Mouse (Mus musculus): Measurements from ENCODE around the gene Vip. TPM values are rescaled to one million over a fixed set of nuclear protein-coding genes. Genes with fewer than 3 reads are reported as not detected.

The Vip gene
- polyA plus RNA-seq, 1 experiment from 2014 or later: 29.3 TPM

- H3K9ac ChIP-seq (ENCODE audit: low read length): no peak overlapping the region
- no peaks in the 10 kb centered on the region for H3K36me3 ChIP-seq (ENCODE audit: control insufficient read depth, insufficient read depth, low read length)
- H3K9me3 ChIP-seq (replicated peaks; ENCODE audit: control insufficient read depth, low read length): no peaks in the 10 kb centered on the region
- WGBS: 74% methylated on average over 13 of the region's 13 CpGs
- H3K4me1 ChIP-seq (ENCODE audit: control insufficient read depth, insufficient read depth, low read length): no peaks in the 10 kb centered on the region
- H3K4me2 ChIP-seq (ENCODE audit: low read depth, low read length): no peak overlapping the region
- H3K27me3 ChIP-seq (ENCODE audit: control insufficient read depth, insufficient read depth, low read length): no peaks in the 10 kb centered on the region
- no peak overlapping the region for H3K27ac ChIP-seq (ENCODE audit: low read length)
- no peak overlapping the region for H3K4me3 ChIP-seq (replicated peaks; ENCODE audit: low read length)
- no peak for ATAC-seq (ENCODE audit: insufficient read depth, low FRiP score)
Measured at GRCm38 (mm10) chr10:5615186-5616040, 23.6 kb upstream of the Vip start.

GRCm38 (mm10) chr10:5626268-5626667 is 12.8 kb upstream of the Vip start:
- H3K27ac ChIP-seq (ENCODE audit: low read length): no peak overlapping the region
- no peak overlapping the region for H3K4me3 ChIP-seq (replicated peaks; ENCODE audit: low read length)
- no peaks in the 10 kb centered on the region for H3K4me1 ChIP-seq (ENCODE audit: control insufficient read depth, insufficient read depth, low read length)
- no peak for ATAC-seq (ENCODE audit: insufficient read depth, low FRiP score)
- no peaks in the 10 kb centered on the region for H3K9me3 ChIP-seq (replicated peaks; ENCODE audit: control insufficient read depth, low read length)
- WGBS: 75% methylated on average over 5 of the region's 5 CpGs
- no peak overlapping the region for H3K4me2 ChIP-seq (ENCODE audit: low read depth, low read length)
- no peaks in the 10 kb centered on the region for H3K36me3 ChIP-seq (ENCODE audit: control insufficient read depth, insufficient read depth, low read length)
- no peaks in the 10 kb centered on the region for H3K27me3 ChIP-seq (ENCODE audit: control insufficient read depth, insufficient read depth, low read length)
- no peak overlapping the region for H3K9ac ChIP-seq (ENCODE audit: low read length)

DNA sequence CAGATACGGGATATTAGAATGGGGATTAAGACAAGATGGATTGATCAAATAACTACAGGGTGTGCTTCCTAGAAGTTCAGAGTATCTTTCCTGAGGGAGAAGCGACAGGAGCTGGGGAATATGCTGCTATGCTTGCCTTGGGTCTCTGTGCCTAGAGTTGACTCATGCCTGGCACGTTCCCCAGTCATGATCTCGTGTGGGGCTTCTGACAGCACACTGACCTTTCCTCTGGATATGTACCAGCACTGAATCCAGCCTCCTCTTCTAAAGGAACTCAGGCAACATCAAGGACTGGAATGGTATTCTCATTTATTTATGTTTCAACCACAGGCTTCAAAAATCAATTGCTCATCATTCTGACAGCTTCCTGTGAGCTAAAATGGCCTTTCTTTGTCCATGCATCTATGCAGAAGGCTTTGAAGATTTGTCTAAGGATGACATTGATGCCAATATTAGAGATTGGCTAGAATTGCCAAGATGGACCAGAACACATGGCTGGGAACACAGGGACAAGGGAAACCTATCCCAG is 5.3 kb upstream of the Vip start:
- no peak for ATAC-seq (ENCODE audit: insufficient read depth, low FRiP score)
- Histone ChIP-seq H3K27ac (ENCODE audit: low read length) (no peak overlapping the region), H3K27me3 (ENCODE audit: control insufficient read depth, insufficient read depth, low read length) (no peaks in the 10 kb centered on the region), H3K9me3 (replicated peaks; ENCODE audit: control insufficient read depth, low read length) (no peaks in the 10 kb centered on the region), H3K4me2 (ENCODE audit: low read depth, low read length) (no peak overlapping the region), H3K4me3 (replicated peaks; ENCODE audit: low read length) (no peak overlapping the region), H3K36me3 (ENCODE audit: control insufficient read depth, insufficient read depth, low read length) (no peaks in the 10 kb centered on the region), H3K9ac (ENCODE audit: low read length) (no peak overlapping the region), H3K4me1 (ENCODE audit: control insufficient read depth, insufficient read depth, low read length) (no peaks in the 10 kb centered on the region)
- 72% methylated on average over 4 of the region's 4 CpGs for WGBS

DNA sequence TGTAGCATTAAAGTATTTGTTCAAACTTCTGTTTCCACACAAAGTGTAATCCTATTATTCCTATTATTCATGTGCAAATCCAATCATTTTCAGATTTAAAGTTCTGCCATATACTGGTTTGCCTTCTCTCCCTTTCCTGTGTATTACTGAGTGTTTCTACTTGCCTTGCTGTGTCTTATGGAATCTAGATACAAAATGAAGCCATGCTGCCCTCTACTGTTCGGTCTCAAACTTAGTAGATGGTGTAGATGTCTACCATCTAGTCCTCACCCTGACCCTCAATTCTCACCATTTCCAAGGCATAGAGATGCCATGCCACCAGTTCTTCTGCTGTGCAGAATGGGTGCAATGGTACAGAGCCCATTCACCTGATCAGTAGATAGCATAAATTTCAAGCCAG is 4.7 kb upstream of the Vip start:
- ATAC-seq (ENCODE audit: insufficient read depth, low FRiP score): no peak
- WGBS: 28% methylated on average over 1 of the region's 1 CpGs
- no peaks in the 10 kb centered on the region for H3K36me3 ChIP-seq (ENCODE audit: control insufficient read depth, insufficient read depth, low read length)

DNA sequence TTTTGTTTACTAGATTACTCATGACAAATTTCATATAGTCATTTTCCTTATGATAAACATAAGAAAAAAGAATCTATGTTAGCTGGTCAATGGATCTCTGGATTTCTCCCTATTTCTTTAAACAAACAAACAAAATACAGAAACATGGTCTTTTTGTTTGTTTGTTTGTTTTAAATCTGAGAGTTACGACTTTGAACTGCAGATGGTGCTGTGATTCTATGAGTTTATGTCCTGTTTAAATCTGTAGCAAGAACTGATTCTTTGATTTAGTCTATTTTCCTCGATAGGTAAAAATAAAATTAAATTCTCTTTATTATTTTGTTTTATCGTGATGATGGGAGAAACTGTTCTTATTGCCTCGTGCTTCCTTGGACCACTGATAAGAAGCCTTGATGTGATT is 1.7 kb upstream of the Vip start:
- 72% methylated on average over 4 of the region's 4 CpGs for WGBS
- no peak overlapping the region for H3K9ac ChIP-seq (ENCODE audit: low read length)
- H3K36me3 ChIP-seq (ENCODE audit: control insufficient read depth, insufficient read depth, low read length): no peaks in the 10 kb centered on the region
- H3K4me3 ChIP-seq (replicated peaks; ENCODE audit: low read length): no peak overlapping the region
- no peaks in the 10 kb centered on the region for H3K9me3 ChIP-seq (replicated peaks; ENCODE audit: control insufficient read depth, low read length)
- no peaks in the 10 kb centered on the region for H3K27me3 ChIP-seq (ENCODE audit: control insufficient read depth, insufficient read depth, low read length)
- ATAC-seq (ENCODE audit: insufficient read depth, low FRiP score): no peak
- no peak overlapping the region for H3K4me2 ChIP-seq (ENCODE audit: low read depth, low read length)
- no peaks in the 10 kb centered on the region for H3K4me1 ChIP-seq (ENCODE audit: control insufficient read depth, insufficient read depth, low read length)
- no peak overlapping the region for H3K27ac ChIP-seq (ENCODE audit: low read length)

More for the DNA sequence above, 4.7 kb upstream of the Vip start:
- H3K4me3 ChIP-seq (replicated peaks; ENCODE audit: low read length): no peak overlapping the region
- no peak overlapping the region for H3K27ac ChIP-seq (ENCODE audit: low read length)
- H3K4me2 ChIP-seq (ENCODE audit: low read depth, low read length): no peak overlapping the region
- no peaks in the 10 kb centered on the region for H3K27me3 ChIP-seq (ENCODE audit: control insufficient read depth, insufficient read depth, low read length)
- H3K9me3 ChIP-seq (replicated peaks; ENCODE audit: control insufficient read depth, low read length): no peaks in the 10 kb centered on the region
- no peaks in the 10 kb centered on the region for H3K4me1 ChIP-seq (ENCODE audit: control insufficient read depth, insufficient read depth, low read length)
- H3K9ac ChIP-seq (ENCODE audit: low read length): no peak overlapping the region

- ATAC-seq (ENCODE audit: insufficient read depth, low FRiP score): no peak
- H3K36me3 ChIP-seq (ENCODE audit: control insufficient read depth, insufficient read depth, low read length): no peaks in the 10 kb centered on the region
- H3K4me2 ChIP-seq (ENCODE audit: low read depth, low read length): no peak overlapping the region
- 74% methylated on average over 2 of the region's 2 CpGs for WGBS
- no peak overlapping the region for H3K27ac ChIP-seq (ENCODE audit: low read length)
- no peaks in the 10 kb centered on the region for H3K27me3 ChIP-seq (ENCODE audit: control insufficient read depth, insufficient read depth, low read length)
- H3K9ac ChIP-seq (ENCODE audit: low read length): no peak overlapping the region
- H3K4me1 ChIP-seq (ENCODE audit: control insufficient read depth, insufficient read depth, low read length): no peaks in the 10 kb centered on the region
- no peak overlapping the region for H3K4me3 ChIP-seq (replicated peaks; ENCODE audit: low read length)
- no peaks in the 10 kb centered on the region for H3K9me3 ChIP-seq (replicated peaks; ENCODE audit: control insufficient read depth, low read length)
Measured at GRCm38 (mm10) chr10:5681275-5681674, 42.3 kb downstream of the Vip start.

- no peak overlapping the region for H3K4me3 ChIP-seq (replicated peaks; ENCODE audit: low read length)
- no peaks in the 10 kb centered on the region for H3K36me3 ChIP-seq (ENCODE audit: control insufficient read depth, insufficient read depth, low read length)
- H3K9me3 ChIP-seq (replicated peaks; ENCODE audit: control insufficient read depth, low read length): no peaks in the 10 kb centered on the region
- ATAC-seq (ENCODE audit: insufficient read depth, low FRiP score): no peak
- no peak overlapping the region for H3K27ac ChIP-seq (ENCODE audit: low read length)
- no peaks in the 10 kb centered on the region for H3K4me1 ChIP-seq (ENCODE audit: control insufficient read depth, insufficient read depth, low read length)
- H3K9ac ChIP-seq (ENCODE audit: low read length): no peak overlapping the region
- 28% methylated on average over 6 of the region's 6 CpGs for WGBS
- H3K27me3 ChIP-seq (ENCODE audit: control insufficient read depth, insufficient read depth, low read length): no peaks in the 10 kb centered on the region
- no peak overlapping the region for H3K4me2 ChIP-seq (ENCODE audit: low read depth, low read length)
Measured at GRCm38 (mm10) chr10:5685608-5686007, 46.6 kb downstream of the Vip start.

- Histone ChIP-seq H3K9ac (ENCODE audit: low read length) (no peak overlapping the region), H3K36me3 (ENCODE audit: control insufficient read depth, insufficient read depth, low read length) (no peaks in the 10 kb centered on the region), H3K27me3 (ENCODE audit: control insufficient read depth, insufficient read depth, low read length) (no peaks in the 10 kb centered on the region), H3K4me2 (ENCODE audit: low read depth, low read length) (no peak overlapping the region), H3K4me1 (ENCODE audit: control insufficient read depth, insufficient read depth, low read length) (no peaks in the 10 kb centered on the region), H3K9me3 (replicated peaks; ENCODE audit: control insufficient read depth, low read length) (no peaks in the 10 kb centered on the region), H3K4me3 (replicated peaks; ENCODE audit: low read length) (no peak overlapping the region), H3K27ac (ENCODE audit: low read length) (no peak overlapping the region)
- 50% methylated on average over 1 of the region's 1 CpGs for WGBS
- ATAC-seq (ENCODE audit: insufficient read depth, low FRiP score): no peak
Measured at GRCm38 (mm10) chr10:5694351-5694750, 55.3 kb downstream of the Vip start.
